Mouse (Mus musculus) G1E (cell line): ENCODE measurements at regions not wholly inside any gene's neighbourhood (a gene's known extent, or its start where the extent isn't known, plus 50 kb on each side); places are given as distances from the start of the nearest gene placed in this dataset.

Experiments
- CTCF ChIP-seq: IDR thresholded peaks from 2 replicates; pipeline ENCODE4 v1.5.1; 2012; ENCODE audit warnings: low read depth, low read length, inconsistent platforms, mixed read lengths
- GATA1 ChIP-seq: IDR thresholded peaks from 2 replicates; pipeline ENCODE4 v1.6.1; 2012; ENCODE audit warnings: borderline replicate concordance, low read length, inconsistent platforms, mixed read lengths
- GATA2 ChIP-seq: IDR thresholded peaks from 2 replicates; pipeline ENCODE4 v1.6.1; 2012; ENCODE audit warnings: low read depth, low read length, inconsistent platforms, borderline replicate concordance
- POLR2AphosphoS5 ChIP-seq: IDR thresholded peaks from 2 replicates; pipeline ENCODE4 v1.6.1; 2012; ENCODE audit warnings: low read depth, low read length, inconsistent platforms; ENCODE audit not compliant: insufficient replicate concordance
- TAL1 ChIP-seq: conservative IDR thresholded peaks from 2 replicates; pipeline ENCODE4 v1.6.1; 2012; ENCODE audit warnings: low read depth, low read length, inconsistent platforms, mixed read lengths

GRCm38 (mm10) chr15:15743011-15743410 is 985.5 kb upstream of the Cdh9 start:
- TF ChIP-seq CTCF (no peak), GATA1 (no peak), TAL1 (no peak), GATA2 (no peak), POLR2AphosphoS5 (no peak)
